Mouse (Mus musculus) MEL (cell line): ENCODE measurements around the gene Fancc. TPM values are rescaled to one million over a fixed set of nuclear protein-coding genes. Genes with fewer than 3 reads are reported as not detected.

Source experiments
- DNase-seq: peaks from one replicate; pipeline ENCODE4 v3.0.0; 2011; ENCODE audit warnings: low read depth, low spot score
- H3K27ac ChIP-seq: 2 replicates; pipeline ENCODE4 v1.5.1; 2012; ENCODE audit warnings: low read depth, mild to moderate bottlenecking, control low read depth, low read length, moderate library complexity; ENCODE audit not compliant: control insufficient read depth
- H3K27me3 ChIP-seq, 2 experiments: fragments of 150-350 bp in 1 of 2; sonication (generic) in 1 of 2; 2 replicates each; pipeline ENCODE4 v1.6.1; 2012; ENCODE audit warnings: low read length in 2 of 2, mild to moderate bottlenecking in 2 of 2, improper control_type of control experiment in 1 of 2, moderate library complexity in 1 of 2; ENCODE audit not compliant: insufficient read depth in 2 of 2, control insufficient read depth in 1 of 2
- H3K36me3 ChIP-seq, 2 experiments: 2 replicates each; pipeline ENCODE4 v1.6.1; 2012 to 2014; ENCODE audit warnings: low read length in 2 of 2, improper control_type of control experiment in 1 of 2, inconsistent platforms in 1 of 2, mild to moderate bottlenecking in 1 of 2; ENCODE audit not compliant: insufficient read depth in 2 of 2, control insufficient read depth in 1 of 2
- H3K4me1 ChIP-seq, 2 experiments: fragments of 150-350 bp in 1 of 2; sonication (generic) in 1 of 2; 2 replicates each; pipeline ENCODE4 v1.6.1; 2012; ENCODE audit warnings: low read length in 2 of 2, improper control_type of control experiment in 1 of 2, mild to moderate bottlenecking in 1 of 2; ENCODE audit not compliant: insufficient read depth in 2 of 2, control insufficient read depth in 1 of 2
- H3K4me3 ChIP-seq, 2 experiments: fragments of 150-350 bp in 1 of 2; sonication (generic) in 1 of 2; 2 replicates each; pipeline ENCODE4 v1.5.1; 2012; ENCODE audit warnings: low read depth in 2 of 2, low read length in 2 of 2, mild to moderate bottlenecking in 2 of 2, moderate library complexity in 2 of 2, control low read depth in 1 of 2, improper control_type of control experiment in 1 of 2; ENCODE audit not compliant: control insufficient read depth in 1 of 2, insufficient read depth in 1 of 2
- H3K79me2 ChIP-seq: 2 replicates; pipeline ENCODE4 v1.6.1; 2012; ENCODE audit warnings: mild to moderate bottlenecking, low read length, moderate library complexity; ENCODE audit not compliant: control insufficient read depth, poor library complexity, insufficient read depth
- H3K9ac ChIP-seq: 2 replicates; pipeline ENCODE4 v1.6.1; 2012; ENCODE audit warnings: low read depth, mild to moderate bottlenecking, control low read depth, low read length, moderate library complexity; ENCODE audit not compliant: control insufficient read depth, poor library complexity, severe bottlenecking
- H3K9me3 ChIP-seq: fragments of 150-350 bp; sonication (generic); replicated peaks from 2 replicates; pipeline ENCODE4 v1.6.1; 2012; ENCODE audit warnings: mild to moderate bottlenecking, low read length, improper control_type of control experiment, moderate library complexity; ENCODE audit not compliant: insufficient read depth
- BHLHE40 ChIP-seq: IDR thresholded peaks from 2 replicates; pipeline ENCODE4 v1.6.1; 2012; ENCODE audit warnings: low read depth, mild to moderate bottlenecking, inconsistent platforms, low read length, improper control_type of control experiment, borderline replicate concordance
- CHD2 ChIP-seq: IDR thresholded peaks from 2 replicates; pipeline ENCODE4 v1.6.1; 2011; ENCODE audit warnings: low read length, improper control_type of control experiment
- ELF1 ChIP-seq: IDR thresholded peaks from 2 replicates; pipeline ENCODE4 v1.6.1; 2014; ENCODE audit warnings: low read depth, mild to moderate bottlenecking, inconsistent platforms, low read length, improper control_type of control experiment, moderate library complexity
- ETS1 ChIP-seq: IDR thresholded peaks from 2 replicates; pipeline ENCODE4 v1.6.1; 2012; ENCODE audit warnings: low read depth, mild to moderate bottlenecking, inconsistent platforms, low read length, improper control_type of control experiment, moderate library complexity
- GATA1 ChIP-seq: IDR thresholded peaks from 2 replicates; pipeline ENCODE4 v1.6.1; 2011; ENCODE audit warnings: low read depth, low read length, improper control_type of control experiment
- HCFC1 ChIP-seq: IDR thresholded peaks from 2 replicates; pipeline ENCODE4 v1.6.1; 2012; ENCODE audit warnings: low read depth, mild to moderate bottlenecking, inconsistent platforms, low read length, improper control_type of control experiment, moderate library complexity
- MAFK ChIP-seq: IDR thresholded peaks from 2 replicates; pipeline ENCODE4 v1.6.1; 2011; ENCODE audit warnings: low read depth, mild to moderate bottlenecking, low read length, improper control_type of control experiment, borderline replicate concordance
- MEF2A ChIP-seq: IDR thresholded peaks from 2 replicates; pipeline ENCODE4 v1.6.1; 2014; ENCODE audit warnings: low read depth, mild to moderate bottlenecking, inconsistent platforms, low read length, improper control_type of control experiment; ENCODE audit not compliant: poor library complexity, insufficient replicate concordance, severe bottlenecking; ENCODE audit errors: extremely low read depth
- MXI1 ChIP-seq: IDR thresholded peaks from 2 replicates; pipeline ENCODE4 v1.6.1; 2011; ENCODE audit warnings: mild to moderate bottlenecking, low read depth, low read length, improper control_type of control experiment
- MYB ChIP-seq: IDR thresholded peaks from 2 replicates; pipeline ENCODE4 v1.6.1; 2011; ENCODE audit warnings: mild to moderate bottlenecking, low read depth, low read length, improper control_type of control experiment
- NELFE ChIP-seq: IDR thresholded peaks from 2 replicates; pipeline ENCODE4 v1.6.1; 2011; ENCODE audit warnings: low read depth, low read length, improper control_type of control experiment
- NRF1 ChIP-seq: IDR thresholded peaks from 2 replicates; pipeline ENCODE4 v1.6.1; 2014; ENCODE audit warnings: low read depth, mild to moderate bottlenecking, inconsistent platforms, low read length, improper control_type of control experiment, moderate library complexity; ENCODE audit not compliant: poor library complexity, insufficient read depth, severe bottlenecking
- POLR2A ChIP-seq, 2 experiments: IDR thresholded peaks; 2 replicates each; pipeline ENCODE4 v1.6.1; 2011 to 2012; ENCODE audit warnings: low read length in 2 of 2, mild to moderate bottlenecking in 2 of 2, control low read depth in 1 of 2, improper control_type of control experiment in 1 of 2, low read depth in 1 of 2, moderate library complexity in 1 of 2; ENCODE audit not compliant: control insufficient read depth in 1 of 2, insufficient read depth in 1 of 2, poor library complexity in 1 of 2
- POLR2AphosphoS5 ChIP-seq: IDR thresholded peaks from 2 replicates; pipeline ENCODE4 v1.6.1; 2012; ENCODE audit warnings: low read depth, borderline replicate concordance, mild to moderate bottlenecking, inconsistent platforms, low read length, moderate library complexity, mixed read lengths
- RAD21 ChIP-seq: IDR thresholded peaks from 2 replicates; pipeline ENCODE4 v1.6.1; 2011; ENCODE audit warnings: mild to moderate bottlenecking, low read depth, low read length, improper control_type of control experiment
- RCOR1 ChIP-seq: IDR thresholded peaks from 2 replicates; pipeline ENCODE4 v1.6.1; 2012; ENCODE audit warnings: low read depth, mild to moderate bottlenecking, inconsistent platforms, low read length, improper control_type of control experiment
- SIN3A ChIP-seq: IDR thresholded peaks from 2 replicates; pipeline ENCODE4 v1.6.1; 2012; ENCODE audit warnings: low read length, improper control_type of control experiment, inconsistent platforms
- SMC3 ChIP-seq: IDR thresholded peaks from 2 replicates; pipeline ENCODE4 v1.6.1; 2011; ENCODE audit warnings: low read depth, low read length, improper control_type of control experiment
- UBTF ChIP-seq: IDR thresholded peaks from 2 replicates; pipeline ENCODE4 v1.6.1; 2012; ENCODE audit warnings: low read depth, mild to moderate bottlenecking, inconsistent platforms, low read length, improper control_type of control experiment, moderate library complexity, borderline replicate concordance; ENCODE audit not compliant: insufficient read depth
- USF1 ChIP-seq: IDR thresholded peaks from 2 replicates; pipeline ENCODE4 v1.6.1; 2014; ENCODE audit warnings: low read depth, mild to moderate bottlenecking, inconsistent platforms, low read length, improper control_type of control experiment, moderate library complexity
- USF2 ChIP-seq, 2 experiments: IDR thresholded peaks; 2 replicates each; pipeline ENCODE4 v1.6.1; 2011 to 2012; ENCODE audit warnings: improper control_type of control experiment in 2 of 2, low read length in 2 of 2, borderline replicate concordance in 1 of 2, inconsistent platforms in 1 of 2, low read depth in 1 of 2, mild to moderate bottlenecking in 1 of 2; ENCODE audit not compliant: insufficient read depth in 1 of 2
- ZKSCAN1 ChIP-seq: IDR thresholded peaks from 2 replicates; pipeline ENCODE4 v1.6.1; 2012; ENCODE audit warnings: low read depth, mild to moderate bottlenecking, inconsistent platforms, low read length, improper control_type of control experiment, moderate library complexity
- ZMIZ1 ChIP-seq: IDR thresholded peaks from 2 replicates; pipeline ENCODE4 v1.6.1; 2012; ENCODE audit warnings: low read depth, mild to moderate bottlenecking, inconsistent platforms, low read length, improper control_type of control experiment, moderate library complexity
- ZNF384 ChIP-seq: IDR thresholded peaks from 2 replicates; pipeline ENCODE4 v1.6.1; 2012; ENCODE audit warnings: low read depth, mild to moderate bottlenecking, inconsistent platforms, low read length, improper control_type of control experiment
- polyA plus RNA-seq, 2 experiments: library from polyadenylated mRNA; stranded (reverse) in 1 of 2; unstranded in 1 of 2; fragments of >175 nt in 1 of 2; fragments of >200 nt in 1 of 2; gene quantifications; 2 replicates each; pipeline versions ENCODE4 v1.2.1 to v1.2.4; 2012; ENCODE audit warnings: low replicate concordance in 2 of 2, low read depth in 1 of 2; ENCODE audit not compliant: insufficient read length in 2 of 2, insufficient read depth in 1 of 2, missing spikeins in 1 of 2
- total RNA-seq: library from RNA; depleted of rRNA; stranded (reverse); fragments of 300-350 nt; gene quantifications from 2 replicates; pipeline ENCODE4 v1.2.3, GENCODE M21; 2012

The Fancc gene
- total and polyA plus RNA-seq, 3 experiments = 4.0 to 5.5 TPM; not detected in 1

GRCm38 (mm10) chr13:63255519-63256011 is 241.5 kb downstream of the Fancc start:
- Histone ChIP-seq H3K4me3 (no peak overlapping the region), H3K9me3 (no peaks in the 10 kb centered on the region), H3K9ac (no peak overlapping the region), H3K36me3 (peaks cover 0 to 17% of the 10 kb centered on the region in 2 experiments; a peak in 2 of 4 replicates), H3K79me2 (peaks cover 2% of the 10 kb centered on the region; the same call in 1 of the 2 replicates), H3K4me1 (peaks cover 2 to 17% of the 10 kb centered on the region in 2 experiments; a peak in 3 of 4 replicates), H3K27me3 (no peaks in the 10 kb centered on the region), H3K27ac (peak overlapping the region; percentile 20)
- TF ChIP-seq ZNF384 (no peak), ELF1 (no peak), ZKSCAN1 (no peak), GATA1 (no peak), MYB (no peak), NELFE (no peak), ETS1 (no peak), POLR2A (IDR thresholded peaks at IDR 0.05; ENCODE audit: control insufficient read depth in 1 of 2, insufficient read depth in 1 of 2, low read depth in 1 of 2, low read length in 2 of 2, poor library complexity in 1 of 2) (no peak), USF1 (no peak), HCFC1 (no peak), ZMIZ1 (no peak), MEF2A (no peak)
- DNase-seq = peak; percentile 47

GRCm38 (mm10) chr13:63253886-63254636 is 243.0 kb downstream of the Fancc start:
- no peak for TF ChIP-seq MAFK
- no peak for TF ChIP-seq UBTF
- no peak for TF ChIP-seq SMC3
- TF ChIP-seq CHD2 = no peak
- no peak for TF ChIP-seq GATA1
- no peak for TF ChIP-seq SIN3A
- no peak for TF ChIP-seq BHLHE40
- no peak for TF ChIP-seq MXI1
- no peak for TF ChIP-seq POLR2AphosphoS5
- no peak for TF ChIP-seq USF2 (IDR thresholded peaks at IDR 0.05; ENCODE audit: borderline replicate concordance in 1 of 2, insufficient read depth in 1 of 2, low read depth in 1 of 2, low read length in 2 of 2)
- TF ChIP-seq RCOR1 = no peak
- TF ChIP-seq RAD21 = no peak
- no peak for TF ChIP-seq POLR2A (IDR thresholded peaks at IDR 0.05; ENCODE audit: control insufficient read depth in 1 of 2, insufficient read depth in 1 of 2, low read depth in 1 of 2, low read length in 2 of 2, poor library complexity in 1 of 2)
- TF ChIP-seq NRF1 = no peak
- H3K36me3 ChIP-seq = peaks cover 0 to 17% of the 10 kb centered on the region in 2 experiments; a peak in 2 of 4 replicates
- H3K4me1 ChIP-seq = peaks cover 2 to 17% of the 10 kb centered on the region in 2 experiments; a peak in 3 of 4 replicates
- DNase-seq = no peak
- no peak overlapping the region for H3K4me3 ChIP-seq
- H3K27ac ChIP-seq = no peak overlapping the region; the same call in 1 of the 2 replicates
- H3K9ac ChIP-seq = no peak overlapping the region
- no peaks in the 10 kb centered on the region for H3K9me3 ChIP-seq
- H3K27me3 ChIP-seq = no peaks in the 10 kb centered on the region
- peaks cover 3% of the 10 kb centered on the region; the same call in 1 of the 2 replicates for H3K79me2 ChIP-seq
